Mouse (Mus musculus) lung, postnatal 0 days (tissue): Measurements from ENCODE around the gene Ncln.

Experiments
- CTCF ChIP-seq: IDR thresholded peaks from 2 replicates; pipeline ENCODE4 v1.5.1; 2016; ENCODE audit warnings: antibody characterized with exemption, mild to moderate bottlenecking
- EP300 ChIP-seq: IDR thresholded peaks from 2 replicates; pipeline ENCODE4 v1.6.1; 2016; ENCODE audit warnings: antibody characterized with exemption, mild to moderate bottlenecking, control low read depth

- TF ChIP-seq EP300 (no peak), CTCF (no peak)
Observed at GRCm38 (mm10) chr10:81462415-81462804, 33.8 kb downstream of the Ncln start.
